In the genomic region with DNA sequence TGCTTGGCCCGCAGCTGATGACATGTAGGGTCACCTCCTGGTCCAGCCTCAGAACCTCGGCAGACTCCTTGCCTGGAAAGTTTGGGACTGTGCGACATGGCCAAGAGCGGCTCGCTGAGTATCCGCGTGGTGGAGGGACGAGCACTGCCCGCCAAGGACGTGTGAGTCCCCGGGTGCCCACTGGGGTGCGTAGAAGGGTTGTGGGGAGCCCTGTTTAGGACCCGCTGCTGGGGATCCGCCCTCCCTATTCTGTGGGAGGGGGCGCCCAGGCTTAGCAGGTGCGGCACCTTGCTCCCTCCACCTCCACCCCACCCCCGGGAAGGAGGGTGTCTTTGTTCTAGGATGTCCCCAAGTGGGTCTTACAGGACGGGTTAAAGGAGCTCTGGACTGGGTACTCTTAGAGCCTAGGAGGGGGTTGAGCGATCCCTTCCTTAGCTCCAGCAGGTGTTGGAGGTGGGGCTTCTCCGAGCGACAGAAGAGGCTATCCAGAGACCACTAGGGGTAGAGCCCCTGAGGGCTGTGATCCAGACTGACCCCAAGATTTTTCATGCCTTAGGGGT, we compare ENCODE assay signal across 8 mouse cellular contexts. TPM values are rescaled to one million over a fixed set of nuclear protein-coding genes. Genes with fewer than 3 reads are reported as not detected.
DNase-seq lines count a peak whose midpoint lies in the region; ATAC-seq and TF ChIP-seq lines count a peak whose summit lies in the region.

No protein-coding gene starts in this region.

- H3K4me3 ChIP-seq in kidney, postnatal 0 days (replicated peaks; ENCODE audit: low read depth, low read length) = peak overlapping the region; percentile 28
- H3K4me3 ChIP-seq in limb, embryonic 15.5 days = peak overlapping the region; percentile 24
- peak overlapping the region; percentile 32 for H3K4me3 ChIP-seq in stomach, embryonic 15.5 days (replicated peaks)

- H3K36me3 ChIP-seq in kidney, postnatal 0 days (ENCODE audit: insufficient read depth, low read length) = no peaks in the 10 kb centered on the region
- H3K36me3 ChIP-seq in limb, embryonic 15.5 days = no peaks in the 10 kb centered on the region
- H3K36me3 ChIP-seq in stomach, embryonic 15.5 days = no peaks in the 10 kb centered on the region

- no peak for TF ChIP-seq CTCF in kidney, postnatal 0 days (IDR thresholded peaks at IDR 0.05; ENCODE audit: low read depth)

- ATAC-seq in kidney, postnatal 0 days (replicated peaks; ENCODE audit: low FRiP score, low read depth) = peak; percentile 44
- ATAC-seq in erythroid progenitor cell, adult 5-6 weeks (replicated peaks; ENCODE audit: low FRiP score, poor library complexity, severe bottlenecking) = 0 out of 2 replicates have a peak, but pooled peaks have one; percentile 12
- peak; percentile 21; the same call in 1 of the 2 replicates for ATAC-seq in limb, embryonic 15.5 days (ENCODE audit: insufficient number of reproducible peaks, low FRiP score, low TSS enrichment, low read depth)
- 0 out of 2 replicates have a peak, but pooled peaks have one; percentile 33 for ATAC-seq in stomach, embryonic 15.5 days (ENCODE audit: insufficient read depth, low FRiP score, low read depth)

- peaks cover 6% of the 10 kb centered on the region for H3K4me1 ChIP-seq in kidney, postnatal 0 days (replicated peaks; ENCODE audit: insufficient read depth, low read length)
- peaks cover 14% of the 10 kb centered on the region for H3K4me1 ChIP-seq in limb, embryonic 15.5 days
- peaks cover 15% of the 10 kb centered on the region for H3K4me1 ChIP-seq in stomach, embryonic 15.5 days

- intact Hi-C loops in gastrocnemius, postnatal 36 days (cut with DNase I) = no loop called here

- H3K4me2 ChIP-seq in kidney, postnatal 0 days (ENCODE audit: low read length) = peak overlapping the region; percentile 58
- peak overlapping the region; percentile 44 for H3K4me2 ChIP-seq in limb, embryonic 15.5 days
- H3K4me2 ChIP-seq in stomach, embryonic 15.5 days = peak overlapping the region; percentile 59

- DNase-seq in kidney, postnatal 0 days (ENCODE audit: low spot score) = no peak
- DNase-seq in kidney, adult 18-20 months = no peak
- DNase-seq in Muller cell, postnatal 12 days (ENCODE audit: inconsistent ontology term) = peak; percentile 31
- no peak for DNase-seq in gastrocnemius, postnatal 36 days
- DNase-seq in urinary bladder, postnatal 36 days (ENCODE audit: low spot score in 2 of 2) = no peak

- H3K9ac ChIP-seq in kidney, postnatal 0 days (ENCODE audit: low read depth, low read length) = 0 out of 2 replicates have a peak overlapping the region, but pooled peaks have one; percentile 35
- H3K9ac ChIP-seq in limb, embryonic 15.5 days = no peak overlapping the region
- no peak overlapping the region for H3K9ac ChIP-seq in stomach, embryonic 15.5 days

- H3K9me3 ChIP-seq in kidney, postnatal 0 days (replicated peaks; ENCODE audit: low read length) = no peaks in the 10 kb centered on the region
- no peaks in the 10 kb centered on the region for H3K9me3 ChIP-seq in limb, embryonic 15.5 days
- H3K9me3 ChIP-seq in stomach, embryonic 15.5 days = no peaks in the 10 kb centered on the region

- peaks cover 11% of the 10 kb centered on the region for H3K27me3 ChIP-seq in kidney, postnatal 0 days (ENCODE audit: insufficient read depth, low read length)
- H3K27me3 ChIP-seq in limb, embryonic 15.5 days = peaks cover 66% of the 10 kb centered on the region
- H3K27me3 ChIP-seq in stomach, embryonic 15.5 days (replicated peaks) = peaks cover 36% of the 10 kb centered on the region

- no peak overlapping the region for H3K27ac ChIP-seq in kidney, postnatal 0 days
- no peak overlapping the region for H3K27ac ChIP-seq in limb, embryonic 15.5 days
- no peak overlapping the region for H3K27ac ChIP-seq in stomach, embryonic 15.5 days

- WGBS in kidney, postnatal 0 days = under 1% methylated on average over 20 of the region's 21 CpGs
- 4% methylated on average over 21 of the region's 21 CpGs for WGBS in limb, embryonic 15.5 days
- WGBS in stomach, embryonic 15.5 days = 4% methylated on average over 21 of the region's 21 CpGs

RNA-seq across cellular contexts. Expression of gene Rasal1, which starts 0.8 kb away (rescaled TPM):
- 0.36 and 0.39 TPM in 2 replicates for polyA plus RNA-seq in kidney, postnatal 0 days (2015; fragmentation: Nextera tagmentation; extraction: Ambion mirVana)
- total RNA-seq in erythroid progenitor cell, adult 5-6 weeks (2015; ENCODE audit: low replicate concordance) = 14.3 TPM in 1 of 2 replicates, not detected in the other
- not detected in 2 replicates for total RNA-seq in erythroid progenitor cell, adult 5-6 weeks (2017; ENCODE audit: low replicate concordance)
- polyA plus RNA-seq in limb, embryonic 15.5 days (2015; fragmentation: Nextera tagmentation; extraction: Ambion mirVana) = 0.43 and 0.49 TPM in 2 replicates
- 0.34 and 0.54 TPM in 2 replicates for polyA plus RNA-seq in stomach, embryonic 15.5 days (2015; fragmentation: Nextera tagmentation; extraction: Ambion mirVana)
- not detected for total RNA-seq in gastrocnemius, postnatal 36 days (2021)

RNA-seq across cellular contexts. Expression of gene Cfap73, which starts 15.4 kb away (rescaled TPM):
- not detected in 2 replicates for polyA plus RNA-seq in kidney, postnatal 0 days (2015; fragmentation: Nextera tagmentation; extraction: Ambion mirVana)
- total RNA-seq in erythroid progenitor cell, adult 5-6 weeks (2015; ENCODE audit: low replicate concordance) = not detected in 2 replicates
- not detected in 2 replicates for total RNA-seq in erythroid progenitor cell, adult 5-6 weeks (2017; ENCODE audit: low replicate concordance)
- not detected in 2 replicates for polyA plus RNA-seq in limb, embryonic 15.5 days (2015; fragmentation: Nextera tagmentation; extraction: Ambion mirVana)
- polyA plus RNA-seq in stomach, embryonic 15.5 days (2015; fragmentation: Nextera tagmentation; extraction: Ambion mirVana) = not detected in 2 replicates
- not detected for total RNA-seq in gastrocnemius, postnatal 36 days (2021)

RNA-seq across cellular contexts. Expression of gene Ddx54, which starts 36.9 kb away (rescaled TPM):
- 34.8 and 38.6 TPM in 2 replicates for polyA plus RNA-seq in kidney, postnatal 0 days (2015; fragmentation: Nextera tagmentation; extraction: Ambion mirVana)
- 1.1 and 1.3 TPM in 2 replicates for total RNA-seq in erythroid progenitor cell, adult 5-6 weeks (2015; ENCODE audit: low replicate concordance)
- total RNA-seq in erythroid progenitor cell, adult 5-6 weeks (2017; ENCODE audit: low replicate concordance) = 6.4 and 8.1 TPM in 2 replicates
- polyA plus RNA-seq in limb, embryonic 15.5 days (2015; fragmentation: Nextera tagmentation; extraction: Ambion mirVana) = 39.4 and 41.7 TPM in 2 replicates
- polyA plus RNA-seq in stomach, embryonic 15.5 days (2015; fragmentation: Nextera tagmentation; extraction: Ambion mirVana) = 41.8 and 44.9 TPM in 2 replicates
- total RNA-seq in gastrocnemius, postnatal 36 days (2021) = 10 to 100 TPM; 15.8 to 17.7 TPM

RNA-seq across cellular contexts. Expression of gene Rita1, which starts 37.1 kb away (rescaled TPM):
- polyA plus RNA-seq in kidney, postnatal 0 days (2015; fragmentation: Nextera tagmentation; extraction: Ambion mirVana) = 14.3 and 16.3 TPM in 2 replicates
- 0.72 TPM in 1 of 2 replicates, not detected in the other for total RNA-seq in erythroid progenitor cell, adult 5-6 weeks (2015; ENCODE audit: low replicate concordance)
- 3.9 TPM in 1 of 2 replicates, not detected in the other for total RNA-seq in erythroid progenitor cell, adult 5-6 weeks (2017; ENCODE audit: low replicate concordance)
- 13.8 TPM in 2 replicates for polyA plus RNA-seq in limb, embryonic 15.5 days (2015; fragmentation: Nextera tagmentation; extraction: Ambion mirVana)
- 10.4 and 11.4 TPM in 2 replicates for polyA plus RNA-seq in stomach, embryonic 15.5 days (2015; fragmentation: Nextera tagmentation; extraction: Ambion mirVana)
- total RNA-seq in gastrocnemius, postnatal 36 days (2021) = 1 to 10 TPM; 5.6 to 6.8 TPM
